Mouse (Mus musculus) heart, embryonic 13.5 days (tissue): ENCODE measurements around the gene Ftl1. TPM values are rescaled to one million over a fixed set of nuclear protein-coding genes. Genes with fewer than 3 reads are reported as not detected.

Experiments used
- ATAC-seq: fragments of 200-750 bp; cut with Nextera tagmentation; 2 replicates; pipeline ENCODE4 v1.8.0; 2017; ENCODE audit warnings: moderate TSS enrichment; ENCODE audit not compliant: insufficient number of reproducible peaks, low FRiP score, low TSS enrichment; ENCODE audit errors: extremely low read depth
- H3K27ac ChIP-seq: fragments of 300-500 bp; sonication (generic); replicated peaks from 2 replicates; pipeline ENCODE4 v1.5.1; 2015; ENCODE audit warnings: moderate library complexity, mild to moderate bottlenecking, inconsistent platforms
- H3K27me3 ChIP-seq: fragments of 300-500 bp; sonication (generic); replicated peaks from 2 replicates; pipeline ENCODE4 v1.6.1; 2015; ENCODE audit warnings: mild to moderate bottlenecking, inconsistent platforms
- H3K36me3 ChIP-seq: fragments of 300-500 bp; sonication (generic); 2 replicates; pipeline ENCODE4 v1.6.1; 2015; ENCODE audit warnings: mild to moderate bottlenecking, inconsistent platforms
- H3K4me1 ChIP-seq: fragments of 300-500 bp; sonication (generic); 2 replicates; pipeline ENCODE4 v1.6.1; 2015; ENCODE audit warnings: inconsistent platforms
- H3K4me2 ChIP-seq: fragments of 300-500 bp; sonication (generic); 2 replicates; pipeline ENCODE4 v1.6.1; 2015; ENCODE audit warnings: inconsistent platforms, mild to moderate bottlenecking, moderate library complexity
- H3K4me3 ChIP-seq: fragments of 300-500 bp; sonication (generic); 2 replicates; pipeline ENCODE4 v1.5.1; 2015; ENCODE audit warnings: moderate library complexity, mild to moderate bottlenecking, inconsistent platforms
- H3K9ac ChIP-seq: fragments of 300-500 bp; sonication (generic); 2 replicates; pipeline ENCODE4 v1.6.1; 2015; ENCODE audit warnings: inconsistent platforms, mild to moderate bottlenecking, moderate library complexity
- H3K9me3 ChIP-seq: fragments of 300-500 bp; sonication (generic); 2 replicates; pipeline ENCODE4 v1.6.1; 2016; ENCODE audit warnings: inconsistent platforms
- WGBS: fragments of 180-500 bp; shearing (Covaris S2); methylation state at CpG from one replicate; pipeline ENCODE4 v1.1.7; 2015; ENCODE audit warnings: mixed read lengths; 5-methylcytosine and 5-hydroxymethylcytosine counted together
- polyA plus RNA-seq: library from polyadenylated mRNA; unstranded; fragments of >200 nt; fragmentation: Nextera tagmentation; extraction: Ambion mirVana; gene quantifications from 2 replicates; pipeline ENCODE4 v1.2.1, GENCODE M21; 2015

Ftl1 gene
- polyA plus RNA-seq, 1 experiment from 2014 or later = 5,516 TPM

DNA sequence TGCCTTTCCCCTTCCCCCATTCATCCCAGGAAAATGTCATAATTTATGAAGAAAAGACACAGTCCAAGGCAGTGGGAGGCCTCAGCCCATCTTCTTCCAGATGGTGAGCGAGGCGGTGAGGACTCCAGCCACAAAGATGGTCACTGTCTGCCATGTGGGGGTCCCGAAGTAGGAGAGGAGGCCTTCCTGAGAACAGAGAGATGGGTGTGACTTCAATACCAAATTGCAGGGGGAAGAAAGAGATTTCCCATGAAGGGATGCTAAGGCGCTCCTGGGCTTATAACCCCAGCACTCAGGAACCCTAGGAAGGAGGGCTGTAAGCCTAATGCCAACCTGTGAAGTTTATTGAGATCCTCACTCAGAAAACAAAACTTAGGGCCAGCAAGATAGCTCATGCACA is 2.1 kb upstream of the Ftl1 start:
- Histone ChIP-seq H3K27me3 (no peaks in the 10 kb centered on the region), H3K9me3 (no peaks in the 10 kb centered on the region), H3K27ac (peak overlapping the region; percentile 96), H3K4me3 (peak overlapping the region; percentile 25), H3K4me2 (peak overlapping the region; percentile 69), H3K9ac (peak overlapping the region; percentile 50; the same call in 1 of the 2 replicates), H3K36me3 (peaks cover 62% of the 10 kb centered on the region), H3K4me1 (peaks cover 53% of the 10 kb centered on the region)
- 84% methylated on average over 4 of the region's 4 CpGs for WGBS
- no peak for ATAC-seq

DNA sequence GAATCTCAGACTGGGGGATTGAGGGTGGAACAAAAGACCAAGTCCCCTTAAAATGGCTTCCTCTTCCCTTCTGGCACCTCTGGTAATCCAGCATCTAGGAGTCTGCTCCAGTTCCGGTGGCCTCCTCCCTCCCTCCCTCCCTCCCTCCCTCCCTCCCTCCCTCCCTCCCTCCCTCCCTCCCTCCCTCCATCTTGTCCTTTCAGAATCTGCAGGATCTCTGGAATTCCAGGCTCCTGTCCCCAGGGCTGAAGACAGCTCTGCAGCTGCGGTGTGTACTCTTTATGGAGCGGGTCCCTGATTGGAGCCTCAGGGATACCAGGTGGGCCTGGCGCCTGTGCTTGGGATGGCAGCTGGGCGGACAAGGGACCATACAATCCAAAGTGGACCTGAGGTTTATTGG is 1.6 kb upstream of the Ftl1 start:
- Histone ChIP-seq H3K36me3 (peaks cover 64% of the 10 kb centered on the region), H3K4me1 (peaks cover 57% of the 10 kb centered on the region)

GRCm38 (mm10) chr7:45460860-45461314 is 1.2 kb upstream of the Ftl1 start:
- Histone ChIP-seq H3K9ac (peak overlapping the region; percentile 80), H3K4me1 (peaks cover 58% of the 10 kb centered on the region)

More for the DNA sequence above, 1.6 kb upstream of the Ftl1 start:
- ATAC-seq = no peak
- Histone ChIP-seq H3K9ac (peak overlapping the region; percentile 80), H3K4me3 (peak overlapping the region; percentile 93), H3K9me3 (no peaks in the 10 kb centered on the region), H3K27me3 (no peaks in the 10 kb centered on the region), H3K4me2 (peak overlapping the region; percentile 69), H3K27ac (peak overlapping the region; percentile 96)
- 50% methylated on average over 5 of the region's 5 CpGs for WGBS

GRCm38 (mm10) chr7:45460377-45460776 is 693 bp upstream of the Ftl1 start:
- Histone ChIP-seq H3K4me3 (peak overlapping the region; percentile 93), H3K27ac (peak overlapping the region; percentile 96), H3K27me3 (no peaks in the 10 kb centered on the region), H3K36me3 (peaks cover 71% of the 10 kb centered on the region), H3K9me3 (no peaks in the 10 kb centered on the region), H3K4me2 (peak overlapping the region; percentile 69), H3K9ac (peak overlapping the region; percentile 80), H3K4me1 (peaks cover 53% of the 10 kb centered on the region)
- 55% methylated on average over 7 of the region's 7 CpGs for WGBS
- no peak for ATAC-seq

More at GRCm38 (mm10) chr7:45460860-45461314, 1.2 kb upstream of the Ftl1 start:
- ATAC-seq = peak; percentile 63; the same call in 1 of the 2 replicates
- Histone ChIP-seq H3K4me3 (peak overlapping the region; percentile 93), H3K9me3 (no peaks in the 10 kb centered on the region), H3K27ac (peak overlapping the region; percentile 96), H3K4me2 (peak overlapping the region; percentile 69), H3K36me3 (peaks cover 68% of the 10 kb centered on the region), H3K27me3 (no peaks in the 10 kb centered on the region)
- WGBS = 5% methylated on average over 13 of the region's 13 CpGs

DNA sequence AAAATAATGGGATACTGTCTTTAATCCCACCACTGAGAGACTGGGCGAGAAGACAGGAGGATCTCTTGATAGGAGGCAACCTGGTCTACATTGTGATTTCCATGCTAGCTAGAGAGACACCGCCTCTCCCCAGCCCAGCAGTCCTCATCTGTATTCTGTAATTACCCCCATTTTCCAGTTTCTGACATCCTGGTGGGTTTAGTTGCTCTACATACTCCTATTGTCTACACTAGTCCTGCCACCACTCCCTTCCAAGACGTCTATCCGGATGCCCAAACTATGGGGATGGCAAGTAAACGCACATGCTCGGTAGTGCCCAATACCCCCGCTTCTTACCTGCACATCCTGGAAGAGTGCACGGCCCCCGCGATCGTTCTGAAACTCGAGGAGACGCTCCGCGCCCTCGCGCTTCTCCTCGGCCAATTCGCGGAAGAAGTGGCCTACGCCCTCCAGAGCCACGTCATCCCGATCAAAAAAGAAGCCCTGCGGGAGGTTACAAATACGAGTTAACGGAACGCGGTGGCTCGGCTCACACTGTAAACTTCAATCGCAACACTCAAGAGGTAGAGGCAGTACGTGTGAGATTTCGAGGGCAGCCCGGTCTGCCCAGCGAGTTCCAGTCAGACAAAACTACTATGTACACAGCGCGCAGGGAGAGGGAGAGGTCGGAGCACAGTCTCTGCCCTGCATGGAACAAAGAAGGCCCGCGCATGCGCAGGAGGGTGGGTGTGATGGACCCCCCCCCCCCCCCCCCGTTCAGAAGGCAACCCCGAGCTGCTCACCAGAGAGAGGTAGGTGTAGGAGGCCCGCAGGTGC is 728 bp downstream of the Ftl1 start:
- Histone ChIP-seq H3K27ac (peak overlapping the region; percentile 96), H3K9ac (peak overlapping the region; percentile 97), H3K4me2 (peak overlapping the region; percentile 94), H3K36me3 (peaks cover 71% of the 10 kb centered on the region), H3K27me3 (no peaks in the 10 kb centered on the region), H3K9me3 (no peaks in the 10 kb centered on the region), H3K4me1 (peaks cover 47% of the 10 kb centered on the region), H3K4me3 (peak overlapping the region; percentile 93)
- peak; percentile 21; the same call in 1 of the 2 replicates for ATAC-seq
- under 1% methylated on average over 43 of the region's 43 CpGs for WGBS

DNA sequence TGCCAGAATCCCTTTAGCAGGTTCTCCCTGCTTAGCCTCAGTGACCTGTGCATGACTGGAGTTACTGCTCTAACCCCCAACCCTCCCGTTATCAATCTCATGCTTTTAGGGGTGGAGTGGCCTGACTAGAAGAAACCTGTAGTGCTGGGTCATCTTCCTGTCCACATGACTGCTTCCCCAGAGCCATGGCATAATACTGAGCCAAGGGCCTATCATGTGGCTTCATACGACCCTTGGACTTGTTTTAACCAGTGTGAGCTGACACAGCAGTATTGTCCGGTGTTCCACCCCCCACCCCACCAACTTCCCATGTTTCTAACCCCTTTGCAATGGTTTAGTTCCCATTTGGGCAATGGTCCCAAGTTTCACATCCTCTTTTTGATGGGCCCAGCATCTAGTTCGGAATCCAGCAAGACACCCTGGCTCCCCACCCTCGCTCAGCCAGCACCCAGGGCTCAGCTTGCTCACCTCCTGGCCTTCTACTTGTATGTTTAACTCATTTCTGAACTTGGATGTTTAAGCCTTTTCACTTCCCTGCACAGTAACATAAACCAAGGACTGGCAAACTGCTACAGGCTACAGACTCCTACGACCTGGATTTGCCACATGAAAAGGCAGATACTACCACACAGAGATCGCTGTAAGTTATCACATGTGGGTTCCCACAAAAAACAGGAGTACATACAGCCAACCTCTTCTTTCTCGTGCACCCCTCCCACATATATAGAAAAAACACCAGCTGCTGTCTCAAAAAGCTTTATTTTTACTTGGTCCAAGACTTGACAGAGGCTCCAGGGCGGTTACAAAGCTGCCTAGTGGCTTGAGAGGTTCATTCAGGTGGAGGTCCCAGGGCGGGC is 2.3 kb downstream of the Ftl1 start:
- Histone ChIP-seq H3K4me1 (peaks cover 47% of the 10 kb centered on the region), H3K4me2 (peak overlapping the region; percentile 94), H3K9me3 (no peaks in the 10 kb centered on the region), H3K4me3 (peak overlapping the region; percentile 93), H3K27ac (peak overlapping the region; percentile 96), H3K9ac (peak overlapping the region; percentile 97), H3K36me3 (peaks cover 71% of the 10 kb centered on the region), H3K27me3 (no peaks in the 10 kb centered on the region)
- 51% methylated on average over 10 of the region's 10 CpGs for WGBS
- no peak for ATAC-seq

- Histone ChIP-seq H3K9ac (peak overlapping the region; percentile 97), H3K36me3 (peaks cover 71% of the 10 kb centered on the region), H3K4me2 (peak overlapping the region; percentile 94), H3K4me3 (peak overlapping the region; percentile 93), H3K27me3 (no peaks in the 10 kb centered on the region), H3K9me3 (no peaks in the 10 kb centered on the region), H3K27ac (peak overlapping the region; percentile 96), H3K4me1 (peaks cover 47% of the 10 kb centered on the region)
- WGBS = 43% methylated on average over 9 of the region's 9 CpGs
- ATAC-seq = no peak
These were observed 2.9 kb downstream of the Ftl1 start for GRCm38 (mm10) chr7:45456721-45457203.

DNA sequence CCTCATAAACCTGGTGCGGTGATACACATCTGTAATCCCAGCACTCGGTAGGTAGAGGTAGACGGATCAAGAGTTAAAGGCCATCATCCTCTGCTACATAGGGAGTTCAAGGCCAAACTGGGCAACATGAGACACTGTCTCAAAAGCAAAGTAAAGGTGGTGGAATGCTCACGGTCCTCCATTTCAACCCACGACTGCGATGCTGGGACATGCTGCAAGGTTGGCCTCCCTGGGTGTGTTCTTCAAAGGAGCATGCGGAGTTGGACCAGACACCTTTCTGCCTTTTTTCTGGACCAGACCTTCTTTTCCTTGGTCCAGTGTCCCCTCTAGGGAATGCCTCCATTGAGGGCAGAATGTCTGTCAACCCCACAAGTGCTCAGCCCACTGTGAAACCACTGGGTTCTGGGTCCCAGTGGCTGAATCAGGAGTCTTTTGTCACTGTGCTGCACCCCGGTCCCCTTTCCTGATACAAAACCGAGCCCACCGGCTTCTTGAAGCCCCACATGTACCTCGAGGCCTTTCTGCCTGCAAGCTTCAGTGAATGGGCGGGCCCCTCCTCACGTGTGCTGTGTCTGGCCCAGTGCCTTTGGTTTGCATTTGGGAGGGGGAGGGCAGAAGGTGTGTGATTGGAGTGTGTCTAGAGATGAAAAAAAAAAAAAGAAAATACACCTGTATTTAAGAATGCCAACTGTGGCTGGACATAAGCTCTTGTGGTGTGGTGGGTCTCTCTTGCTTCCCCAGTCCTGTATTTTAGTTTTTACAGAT is 3.6 kb downstream of the Ftl1 start:
- WGBS = 72% methylated on average over 13 of the region's 13 CpGs
- no peak for ATAC-seq
- H3K36me3 ChIP-seq = peaks cover 71% of the 10 kb centered on the region
- no peaks in the 10 kb centered on the region for H3K9me3 ChIP-seq
- peaks cover 43% of the 10 kb centered on the region for H3K4me1 ChIP-seq
- H3K4me3 ChIP-seq = peak overlapping the region; percentile 93
- no peaks in the 10 kb centered on the region for H3K27me3 ChIP-seq
- peak overlapping the region; percentile 94 for H3K4me2 ChIP-seq
- peak overlapping the region; percentile 97 for H3K9ac ChIP-seq
- H3K27ac ChIP-seq = peak overlapping the region; percentile 96; the same call in 1 of the 2 replicates

- H3K9ac ChIP-seq = 0 out of 2 replicates have a peak overlapping the region, but pooled peaks have one; percentile 24
- no peaks in the 10 kb centered on the region for H3K9me3 ChIP-seq
- peak overlapping the region; percentile 94; the same call in 1 of the 2 replicates for H3K4me2 ChIP-seq
- ATAC-seq = no peak
- H3K27ac ChIP-seq = no peak overlapping the region
- H3K4me3 ChIP-seq = peak overlapping the region; percentile 93; the same call in 1 of the 2 replicates
- peaks cover 32% of the 10 kb centered on the region for H3K4me1 ChIP-seq
- H3K36me3 ChIP-seq = peaks cover 78% of the 10 kb centered on the region
- 90% methylated on average over 15 of the region's 15 CpGs for WGBS
- no peaks in the 10 kb centered on the region for H3K27me3 ChIP-seq
These were observed 4.7 kb downstream of the Ftl1 start for GRCm38 (mm10) chr7:45454971-45455370.

- Histone ChIP-seq H3K9ac (no peak overlapping the region), H3K27me3 (no peaks in the 10 kb centered on the region), H3K4me3 (peak overlapping the region; percentile 8; the same call in 1 of the 2 replicates), H3K4me2 (peak overlapping the region; percentile 8; the same call in 1 of the 2 replicates), H3K36me3 (peaks cover 83% of the 10 kb centered on the region), H3K4me1 (peaks cover 20% of the 10 kb centered on the region), H3K27ac (no peak overlapping the region), H3K9me3 (no peaks in the 10 kb centered on the region)
- ATAC-seq = peak; percentile 55; the same call in 1 of the 2 replicates
- WGBS = 50% methylated on average over 23 of the region's 23 CpGs
These were observed 8.2 kb downstream of the Ftl1 start for GRCm38 (mm10) chr7:45451344-45451982.
